Mouse (Mus musculus): ENCODE results near the gene Rsrc1. TPM values are rescaled to one million over a fixed set of nuclear protein-coding genes. Genes with fewer than 3 reads are reported as not detected.

The Rsrc1 gene
- polyA plus RNA-seq, 1 experiment = 0.95 TPM

DNA sequence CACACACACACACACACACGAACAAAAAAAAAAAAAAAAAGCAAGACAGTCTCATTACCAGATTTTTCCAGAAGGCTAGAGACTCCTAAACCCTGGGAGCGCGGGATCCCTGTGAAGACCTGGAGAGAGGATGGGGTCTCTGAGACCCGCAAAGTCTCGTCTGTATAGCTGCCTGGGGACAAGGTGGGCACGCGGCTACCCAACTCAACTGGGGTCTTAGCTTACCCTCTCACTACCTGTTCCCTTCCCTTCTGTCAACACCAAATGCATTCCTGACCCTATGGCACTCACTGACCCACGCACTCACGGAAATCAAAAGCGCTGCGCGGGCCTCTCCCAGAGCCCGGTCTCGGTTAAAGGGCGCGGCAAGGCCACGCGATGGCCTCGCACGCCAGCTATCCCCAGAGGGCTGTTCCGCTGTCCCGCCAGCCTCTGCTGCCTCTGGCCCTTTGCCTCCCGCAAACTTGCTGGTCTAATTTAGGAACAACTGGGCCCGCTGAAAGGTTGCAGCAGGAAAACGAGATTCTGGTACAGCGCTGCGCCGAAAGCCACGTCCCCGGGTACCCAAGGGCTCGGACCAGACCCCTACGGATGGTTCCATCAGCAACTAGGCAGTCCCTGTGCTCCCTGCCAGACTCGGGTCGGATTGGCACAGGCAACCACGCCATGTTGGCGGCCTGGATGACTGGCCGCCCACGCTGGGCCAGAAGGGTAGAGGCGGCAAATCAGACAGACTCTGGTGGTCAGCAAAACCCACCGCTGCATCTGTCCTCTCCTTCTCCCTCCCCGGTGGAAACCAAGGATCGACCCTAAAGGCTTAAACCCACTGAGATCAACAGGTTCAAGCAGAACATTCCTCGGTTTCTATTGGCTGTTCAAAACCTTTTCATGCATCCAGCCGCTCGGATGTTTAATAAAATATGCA is 2.5 kb upstream of the Rsrc1 start:
- Histone ChIP-seq H3K27me3 (ENCODE audit: control insufficient read depth, insufficient read depth, low read length) (peaks cover 72% of the 10 kb centered on the region), H3K4me1 (ENCODE audit: control insufficient read depth, insufficient read depth, insufficient read length, low read length) (peaks cover 14% of the 10 kb centered on the region), H3K36me3 (ENCODE audit: control insufficient read depth, insufficient read depth, low read length) (no peaks in the 10 kb centered on the region), H3K27ac (ENCODE audit: insufficient read depth, low read depth, low read length) (no peak overlapping the region), H3K4me3 (ENCODE audit: low read depth, low read length) (peak overlapping the region; percentile 10)
- TF ChIP-seq CTCF (IDR thresholded peaks at IDR 0.05; ENCODE audit: extremely low read depth, insufficient read length, insufficient replicate concordance, low read depth, low read length) (no peak), POLR2A (IDR thresholded peaks at IDR 0.05; ENCODE audit: low read depth, low read length) (no peak)
- WGBS = 5% methylated on average over 45 of the region's 45 CpGs

DNA sequence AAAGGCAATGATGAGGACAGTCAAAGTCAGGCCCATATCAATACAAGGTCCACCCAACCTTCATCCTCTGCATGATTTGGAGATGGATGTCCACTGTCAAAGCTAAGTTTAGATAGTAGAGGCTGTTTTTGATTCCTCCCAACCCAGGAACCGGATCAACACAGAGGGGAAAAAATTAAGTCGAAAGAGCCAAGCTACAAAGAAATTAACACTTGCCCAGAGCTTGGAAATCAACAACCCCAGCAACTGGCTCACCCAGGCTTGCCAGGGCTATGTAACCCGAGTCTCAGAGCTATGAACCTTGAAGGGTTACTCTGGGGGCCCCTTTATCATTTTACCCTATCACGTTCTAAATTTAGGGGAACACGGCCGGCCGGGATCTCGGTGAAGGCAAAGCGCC is 1.7 kb upstream of the Rsrc1 start:
- H3K27me3 ChIP-seq (ENCODE audit: control insufficient read depth, insufficient read depth, low read length) = peaks cover 67% of the 10 kb centered on the region
- H3K36me3 ChIP-seq (ENCODE audit: control insufficient read depth, insufficient read depth, low read length) = no peaks in the 10 kb centered on the region
- no peak overlapping the region for H3K4me3 ChIP-seq (ENCODE audit: low read depth, low read length)
- TF ChIP-seq CTCF (IDR thresholded peaks at IDR 0.05; ENCODE audit: extremely low read depth, insufficient read length, insufficient replicate concordance, low read depth, low read length) = no peak
- TF ChIP-seq POLR2A (IDR thresholded peaks at IDR 0.05; ENCODE audit: low read depth, low read length) = no peak
- 11% methylated on average over 9 of the region's 9 CpGs for WGBS
- H3K27ac ChIP-seq (ENCODE audit: insufficient read depth, low read depth, low read length) = no peak overlapping the region
- H3K4me1 ChIP-seq (ENCODE audit: control insufficient read depth, insufficient read depth, insufficient read length, low read length) = peaks cover 14% of the 10 kb centered on the region

DNA sequence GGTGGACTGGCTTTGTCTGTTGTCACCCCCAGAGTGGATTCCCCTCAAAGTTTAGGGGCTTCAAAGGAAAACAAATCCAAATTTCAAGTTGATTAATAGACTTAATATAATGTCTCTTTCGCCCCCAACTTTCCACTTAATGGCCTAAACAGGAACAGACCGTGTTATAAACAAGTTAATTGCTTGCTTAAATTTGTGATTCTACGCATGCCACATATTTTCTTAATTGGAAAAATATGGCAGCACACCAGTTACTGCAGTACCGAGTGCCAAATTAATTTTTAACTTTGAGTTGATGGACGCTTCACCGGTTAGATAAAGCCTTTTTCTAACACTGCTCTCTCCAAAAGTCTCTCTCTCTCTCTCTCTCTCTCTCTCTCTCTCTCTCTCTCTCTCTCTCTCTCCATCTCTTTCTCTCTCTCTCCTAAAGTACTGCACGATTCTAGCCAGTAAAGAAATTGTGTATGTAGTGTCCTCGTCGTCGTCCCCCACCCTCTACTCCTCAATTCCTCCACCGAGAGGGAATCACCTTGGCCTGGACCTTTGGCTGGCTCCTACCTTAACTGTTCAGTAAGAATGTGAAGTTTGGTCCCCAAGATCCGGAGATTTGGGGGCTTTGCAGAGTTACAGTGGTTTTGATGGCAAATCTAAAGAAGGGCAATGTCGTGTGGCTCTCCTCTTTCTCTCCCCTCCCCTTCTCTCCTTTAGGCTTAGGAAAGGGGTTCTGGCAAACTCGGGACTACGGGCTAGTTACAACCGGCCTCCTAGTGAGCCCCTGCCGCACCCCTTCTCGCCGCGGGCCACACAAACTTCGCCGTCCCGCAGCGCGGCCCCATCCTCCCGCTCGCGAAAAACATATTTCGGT is 847 bp upstream of the Rsrc1 start:
- Histone ChIP-seq H3K4me3 (ENCODE audit: low read depth, low read length) (peak overlapping the region; percentile 73), H3K36me3 (ENCODE audit: control insufficient read depth, insufficient read depth, low read length) (no peaks in the 10 kb centered on the region), H3K27ac (ENCODE audit: insufficient read depth, low read depth, low read length) (no peak overlapping the region), H3K4me1 (ENCODE audit: control insufficient read depth, insufficient read depth, insufficient read length, low read length) (peaks cover 14% of the 10 kb centered on the region), H3K27me3 (ENCODE audit: control insufficient read depth, insufficient read depth, low read length) (peaks cover 64% of the 10 kb centered on the region)
- WGBS = 4% methylated on average over 29 of the region's 29 CpGs
- TF ChIP-seq POLR2A (IDR thresholded peaks at IDR 0.05; ENCODE audit: low read depth, low read length) (no peak), CTCF (IDR thresholded peaks at IDR 0.05; ENCODE audit: extremely low read depth, insufficient read length, insufficient replicate concordance, low read depth, low read length) (no peak)

DNA sequence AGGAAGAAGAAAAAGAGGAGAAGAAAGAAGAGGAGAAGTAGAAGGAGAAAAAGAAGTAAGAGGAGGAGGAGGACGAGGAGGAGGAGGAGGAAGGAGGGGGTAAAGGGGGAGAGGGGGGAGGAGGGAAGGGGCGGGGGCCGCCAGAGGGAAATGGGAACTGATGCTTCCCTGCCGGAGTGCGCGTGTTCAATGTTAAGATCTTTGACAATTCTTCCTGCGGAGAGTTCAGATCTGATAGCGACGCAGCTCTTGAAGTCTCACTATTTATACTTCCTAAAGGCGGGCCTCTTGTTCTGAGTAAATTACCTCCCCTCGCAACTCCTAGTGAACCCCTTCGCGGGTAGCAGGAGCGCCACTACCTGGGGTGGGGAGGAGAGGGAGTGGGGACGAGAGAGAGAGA is 516 bp downstream of the Rsrc1 start, which contains the start of gene Shox2:
Shox2 (minus strand) TSS at position 66 of the 400 bp plus-strand sequence.
- Histone ChIP-seq H3K27ac (ENCODE audit: insufficient read depth, low read depth, low read length) (no peak within 1 kb of the TSS), H3K4me1 (ENCODE audit: control insufficient read depth, insufficient read depth, insufficient read length, low read length) (peaks cover 14% of the 10 kb centered on the region), H3K27me3 (ENCODE audit: control insufficient read depth, insufficient read depth, low read length) (peaks cover 59% of the 10 kb centered on the region), H3K36me3 (ENCODE audit: control insufficient read depth, insufficient read depth, low read length) (no peaks in the 10 kb centered on the region), H3K4me3 (ENCODE audit: low read depth, low read length) (peak within 1 kb of the TSS; percentile 73)
- WGBS = 2% methylated on average over 15 of the region's 15 CpGs
- TF ChIP-seq POLR2A (IDR thresholded peaks at IDR 0.05; ENCODE audit: low read depth, low read length) (no peak), CTCF (IDR thresholded peaks at IDR 0.05; ENCODE audit: extremely low read depth, insufficient read length, insufficient replicate concordance, low read depth, low read length) (no peak)

DNA sequence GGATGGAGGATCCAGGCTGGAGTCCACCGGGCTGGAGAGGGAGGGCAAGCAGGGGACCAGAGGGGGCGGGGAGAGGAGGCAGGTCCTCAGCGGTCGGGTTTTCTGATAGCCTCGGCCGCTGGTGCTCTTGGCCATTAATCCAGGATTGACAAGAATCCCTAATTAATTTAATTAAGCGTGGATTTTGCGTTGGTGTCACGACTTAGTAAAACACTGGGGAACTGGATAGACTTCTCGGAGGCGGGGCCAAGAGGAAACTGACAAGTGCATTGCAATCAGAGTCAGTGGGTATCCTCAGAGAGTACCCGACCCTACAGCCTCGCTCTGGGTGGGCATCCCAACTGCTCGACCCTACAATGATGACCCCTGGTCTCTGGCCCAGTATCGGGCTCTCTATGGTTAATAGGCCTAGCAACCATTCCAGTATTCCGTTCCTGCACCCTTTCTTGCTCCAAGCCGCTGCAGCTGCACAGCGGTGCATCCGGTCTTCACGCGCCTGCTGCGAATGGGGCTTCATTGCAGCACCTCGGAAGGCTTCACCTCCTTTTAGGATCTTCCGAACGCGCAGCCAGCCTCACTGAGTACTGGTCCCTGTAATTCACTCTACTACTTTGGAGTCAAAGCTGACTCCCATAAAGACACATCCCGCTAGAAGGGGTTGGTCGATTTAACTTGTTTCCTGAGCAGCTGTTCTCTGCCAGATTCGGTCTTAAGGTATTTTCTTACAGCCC is 1.2 kb downstream of the Rsrc1 start:
- TF ChIP-seq CTCF (IDR thresholded peaks at IDR 0.05; ENCODE audit: extremely low read depth, insufficient read length, insufficient replicate concordance, low read depth, low read length) (no peak), POLR2A (IDR thresholded peaks at IDR 0.05; ENCODE audit: low read depth, low read length) (no peak)
- no peak overlapping the region for H3K27ac ChIP-seq (ENCODE audit: insufficient read depth, low read depth, low read length)
- no peaks in the 10 kb centered on the region for H3K36me3 ChIP-seq (ENCODE audit: control insufficient read depth, insufficient read depth, low read length)
- peaks cover 54% of the 10 kb centered on the region for H3K27me3 ChIP-seq (ENCODE audit: control insufficient read depth, insufficient read depth, low read length)
- H3K4me3 ChIP-seq (ENCODE audit: low read depth, low read length) = peak overlapping the region; percentile 26
- H3K4me1 ChIP-seq (ENCODE audit: control insufficient read depth, insufficient read depth, insufficient read length, low read length) = peaks cover 14% of the 10 kb centered on the region
- WGBS = 2% methylated on average over 29 of the region's 29 CpGs

DNA sequence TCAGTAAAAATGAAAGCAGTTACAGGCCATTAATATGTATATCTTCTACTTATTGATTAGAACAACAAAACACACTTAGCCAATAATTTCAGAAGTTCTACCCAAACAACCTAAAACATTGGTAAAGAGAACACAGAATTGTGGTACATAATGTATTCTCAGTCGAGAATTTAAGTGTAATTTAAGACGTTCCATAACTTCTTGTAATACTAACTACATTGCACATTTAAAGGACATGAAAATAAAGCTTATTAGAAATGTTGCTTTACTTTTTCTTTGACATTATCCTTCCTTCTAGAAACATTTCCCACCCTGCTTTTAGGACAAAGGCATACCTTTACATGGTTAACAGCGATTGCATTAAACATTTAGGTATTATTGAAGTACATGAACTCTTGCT is 2.3 kb downstream of the Rsrc1 start:
- Histone ChIP-seq H3K4me3 (ENCODE audit: low read depth, low read length) (no peak overlapping the region), H3K27me3 (ENCODE audit: control insufficient read depth, insufficient read depth, low read length) (peaks cover 46% of the 10 kb centered on the region), H3K4me1 (ENCODE audit: control insufficient read depth, insufficient read depth, insufficient read length, low read length) (peaks cover 13% of the 10 kb centered on the region), H3K36me3 (ENCODE audit: control insufficient read depth, insufficient read depth, low read length) (no peaks in the 10 kb centered on the region), H3K27ac (ENCODE audit: insufficient read depth, low read depth, low read length) (no peak overlapping the region)
- 23% methylated on average over 3 of the region's 3 CpGs for WGBS
- TF ChIP-seq POLR2A (IDR thresholded peaks at IDR 0.05; ENCODE audit: low read depth, low read length) (no peak), CTCF (IDR thresholded peaks at IDR 0.05; ENCODE audit: extremely low read depth, insufficient read length, insufficient replicate concordance, low read depth, low read length) (no peak)

All from small intestine, adult 2 months (tissue).